Mouse (Mus musculus): ENCODE results near the gene AI837181. TPM values are rescaled to one million over a fixed set of nuclear protein-coding genes. Genes with fewer than 3 reads are reported as not detected.
A peak's percentile ranks its signal among the peaks of the same experiment; 100 is the strongest.

Gene AI837181
- polyA plus RNA-seq, 1 experiment from 2014 or later, result 38.3 TPM

- peaks cover 80% of the 10 kb centered on the region for H3K27me3 ChIP-seq (replicated peaks)
- no peaks in the 10 kb centered on the region for H3K9me3 ChIP-seq
- H3K9ac ChIP-seq, result peak overlapping the region; percentile 76; the same call in 1 of the 2 replicates
- peaks cover 23% of the 10 kb centered on the region for H3K4me1 ChIP-seq
- WGBS, result 6% methylated on average over 36 of the region's 36 CpGs
- peak overlapping the region; percentile 94 for H3K4me2 ChIP-seq
- peak overlapping the region; percentile 66 for H3K4me3 ChIP-seq
- H3K36me3 ChIP-seq, result peaks cover 4% of the 10 kb centered on the region
- no peak overlapping the region for H3K27ac ChIP-seq (replicated peaks)
- peak; percentile 59; the same call in 1 of the 2 replicates for ATAC-seq (ENCODE audit: extremely low read depth, insufficient number of reproducible peaks, low FRiP score, low TSS enrichment)
Observed at GRCm38 (mm10) chr19:5448354-5449150, 23.6 kb downstream of the AI837181 start.

- Histone ChIP-seq H3K4me2 (no peak overlapping the region), H3K4me3 (no peak overlapping the region), H3K27ac (replicated peaks) (no peak overlapping the region), H3K9me3 (no peaks in the 10 kb centered on the region), H3K4me1 (peaks cover 28% of the 10 kb centered on the region), H3K27me3 (replicated peaks) (peaks cover 69% of the 10 kb centered on the region), H3K36me3 (peaks cover 15% of the 10 kb centered on the region), H3K9ac (no peak overlapping the region)
- no peak for ATAC-seq (ENCODE audit: extremely low read depth, insufficient number of reproducible peaks, low FRiP score, low TSS enrichment)
- WGBS, result 68% methylated on average over 3 of the region's 3 CpGs
Observed at GRCm38 (mm10) chr19:5449673-5450072, 24.7 kb downstream of the AI837181 start.

- H3K27me3 ChIP-seq (replicated peaks), result peaks cover 48% of the 10 kb centered on the region
- 70% methylated on average over 6 of the region's 6 CpGs for WGBS
- ATAC-seq (ENCODE audit: extremely low read depth, insufficient number of reproducible peaks, low FRiP score, low TSS enrichment), result no peak
Observed at GRCm38 (mm10) chr19:5451766-5452165, 26.8 kb downstream of the AI837181 start.

GRCm38 (mm10) chr19:5455037-5455436 is 30.1 kb downstream of the AI837181 start:
- no peak for ATAC-seq (ENCODE audit: extremely low read depth, insufficient number of reproducible peaks, low FRiP score, low TSS enrichment)
- Histone ChIP-seq H3K36me3 (peaks cover 26% of the 10 kb centered on the region), H3K9me3 (no peaks in the 10 kb centered on the region), H3K4me1 (peaks cover 41% of the 10 kb centered on the region), H3K4me3 (peak overlapping the region; percentile 85), H3K4me2 (peak overlapping the region; percentile 92), H3K9ac (peak overlapping the region; percentile 94), H3K27ac (replicated peaks) (peak overlapping the region; percentile 93; the same call in 1 of the 2 replicates), H3K27me3 (replicated peaks) (peaks cover 16% of the 10 kb centered on the region)
- 69% methylated on average over 12 of the region's 12 CpGs for WGBS

More at GRCm38 (mm10) chr19:5451766-5452165, 26.8 kb downstream of the AI837181 start:
- Histone ChIP-seq H3K4me2 (no peak overlapping the region), H3K4me1 (peaks cover 49% of the 10 kb centered on the region), H3K9ac (no peak overlapping the region; the same call in 1 of the 2 replicates), H3K4me3 (no peak overlapping the region), H3K27ac (replicated peaks) (no peak overlapping the region), H3K9me3 (no peaks in the 10 kb centered on the region), H3K36me3 (peaks cover 26% of the 10 kb centered on the region)

GRCm38 (mm10) chr19:5455568-5455967 is 30.6 kb downstream of the AI837181 start:
- H3K9me3 ChIP-seq, result no peaks in the 10 kb centered on the region
- peaks cover 26% of the 10 kb centered on the region for H3K36me3 ChIP-seq
- H3K4me3 ChIP-seq, result peak overlapping the region; percentile 85
- 51% methylated on average over 8 of the region's 8 CpGs for WGBS
- ATAC-seq (ENCODE audit: extremely low read depth, insufficient number of reproducible peaks, low FRiP score, low TSS enrichment), result no peak
- H3K4me2 ChIP-seq, result peak overlapping the region; percentile 92
- H3K9ac ChIP-seq, result peak overlapping the region; percentile 94
- H3K4me1 ChIP-seq, result peaks cover 41% of the 10 kb centered on the region
- peak overlapping the region; percentile 93 for H3K27ac ChIP-seq (replicated peaks)
- peaks cover 10% of the 10 kb centered on the region for H3K27me3 ChIP-seq (replicated peaks)

GRCm38 (mm10) chr19:5456241-5456921 is 31.4 kb downstream of the AI837181 start:
- Histone ChIP-seq H3K27ac (replicated peaks) (peak overlapping the region; percentile 93), H3K9me3 (no peaks in the 10 kb centered on the region), H3K4me2 (peak overlapping the region; percentile 92), H3K36me3 (peaks cover 26% of the 10 kb centered on the region), H3K4me3 (peak overlapping the region; percentile 85), H3K9ac (peak overlapping the region; percentile 94), H3K27me3 (replicated peaks) (peaks cover 4% of the 10 kb centered on the region), H3K4me1 (peaks cover 46% of the 10 kb centered on the region)
- WGBS, result 2% methylated on average over 26 of the region's 26 CpGs
- no peak for ATAC-seq (ENCODE audit: extremely low read depth, insufficient number of reproducible peaks, low FRiP score, low TSS enrichment)

GRCm38 (mm10) chr19:5456922-5457745 is 32.2 kb downstream of the AI837181 start:
- H3K36me3 ChIP-seq, result peaks cover 32% of the 10 kb centered on the region
- peak overlapping the region; percentile 93 for H3K27ac ChIP-seq (replicated peaks)
- H3K9ac ChIP-seq, result peak overlapping the region; percentile 94
- H3K4me2 ChIP-seq, result peak overlapping the region; percentile 92
- H3K9me3 ChIP-seq, result no peaks in the 10 kb centered on the region
- no peaks in the 10 kb centered on the region for H3K27me3 ChIP-seq (replicated peaks)
- ATAC-seq (ENCODE audit: extremely low read depth, insufficient number of reproducible peaks, low FRiP score, low TSS enrichment), result peak; percentile 84
- peak overlapping the region; percentile 85 for H3K4me3 ChIP-seq
- under 1% methylated on average over 63 of the region's 70 CpGs for WGBS
- peaks cover 53% of the 10 kb centered on the region for H3K4me1 ChIP-seq

GRCm38 (mm10) chr19:5457746-5458442 is 33.0 kb downstream of the AI837181 start, which contains the start of gene Ccdc85b:
Ccdc85b (minus strand) TSS chr19:5457894.
- Histone ChIP-seq H3K27ac (replicated peaks) (peak within 1 kb of the TSS; percentile 93), H3K4me1 (peaks cover 53% of the 10 kb centered on the region), H3K27me3 (replicated peaks) (no peaks in the 10 kb centered on the region), H3K4me3 (peak within 1 kb of the TSS; percentile 85), H3K36me3 (peaks cover 39% of the 10 kb centered on the region), H3K4me2 (peak within 1 kb of the TSS; percentile 92), H3K9ac (peak within 1 kb of the TSS; percentile 94), H3K9me3 (no peaks in the 10 kb centered on the region)
- no peak for ATAC-seq (ENCODE audit: extremely low read depth, insufficient number of reproducible peaks, low FRiP score, low TSS enrichment)
- WGBS, result 13% methylated on average over 14 of the region's 14 CpGs

GRCm38 (mm10) chr19:5459019-5459418 is 34.1 kb downstream of the AI837181 start:
- 55% methylated on average over 7 of the region's 7 CpGs for WGBS
- peaks cover 58% of the 10 kb centered on the region for H3K4me1 ChIP-seq
- no peak for ATAC-seq (ENCODE audit: extremely low read depth, insufficient number of reproducible peaks, low FRiP score, low TSS enrichment)

GRCm38 (mm10) chr19:5459896-5460295 is 35.0 kb downstream of the AI837181 start:
- peak overlapping the region; percentile 68 for H3K4me3 ChIP-seq
- H3K4me1 ChIP-seq, result peaks cover 59% of the 10 kb centered on the region
- H3K27me3 ChIP-seq (replicated peaks), result no peaks in the 10 kb centered on the region
- no peaks in the 10 kb centered on the region for H3K9me3 ChIP-seq
- peak overlapping the region; percentile 55; the same call in 1 of the 2 replicates for H3K27ac ChIP-seq (replicated peaks)
- peak overlapping the region; percentile 95 for H3K4me2 ChIP-seq
- no peak for ATAC-seq (ENCODE audit: extremely low read depth, insufficient number of reproducible peaks, low FRiP score, low TSS enrichment)
- H3K9ac ChIP-seq, result peak overlapping the region; percentile 86
- 24% methylated on average over 3 of the region's 3 CpGs for WGBS
- H3K36me3 ChIP-seq, result peaks cover 39% of the 10 kb centered on the region

More at GRCm38 (mm10) chr19:5459019-5459418, 34.1 kb downstream of the AI837181 start:
- Histone ChIP-seq H3K9ac (no peak overlapping the region), H3K4me3 (no peak overlapping the region), H3K9me3 (no peaks in the 10 kb centered on the region), H3K4me2 (no peak overlapping the region), H3K27ac (replicated peaks) (no peak overlapping the region), H3K27me3 (replicated peaks) (no peaks in the 10 kb centered on the region), H3K36me3 (peaks cover 39% of the 10 kb centered on the region)
